Mouse (Mus musculus): ENCODE measurements around the gene Akap6.

Akap6 gene

DNA sequence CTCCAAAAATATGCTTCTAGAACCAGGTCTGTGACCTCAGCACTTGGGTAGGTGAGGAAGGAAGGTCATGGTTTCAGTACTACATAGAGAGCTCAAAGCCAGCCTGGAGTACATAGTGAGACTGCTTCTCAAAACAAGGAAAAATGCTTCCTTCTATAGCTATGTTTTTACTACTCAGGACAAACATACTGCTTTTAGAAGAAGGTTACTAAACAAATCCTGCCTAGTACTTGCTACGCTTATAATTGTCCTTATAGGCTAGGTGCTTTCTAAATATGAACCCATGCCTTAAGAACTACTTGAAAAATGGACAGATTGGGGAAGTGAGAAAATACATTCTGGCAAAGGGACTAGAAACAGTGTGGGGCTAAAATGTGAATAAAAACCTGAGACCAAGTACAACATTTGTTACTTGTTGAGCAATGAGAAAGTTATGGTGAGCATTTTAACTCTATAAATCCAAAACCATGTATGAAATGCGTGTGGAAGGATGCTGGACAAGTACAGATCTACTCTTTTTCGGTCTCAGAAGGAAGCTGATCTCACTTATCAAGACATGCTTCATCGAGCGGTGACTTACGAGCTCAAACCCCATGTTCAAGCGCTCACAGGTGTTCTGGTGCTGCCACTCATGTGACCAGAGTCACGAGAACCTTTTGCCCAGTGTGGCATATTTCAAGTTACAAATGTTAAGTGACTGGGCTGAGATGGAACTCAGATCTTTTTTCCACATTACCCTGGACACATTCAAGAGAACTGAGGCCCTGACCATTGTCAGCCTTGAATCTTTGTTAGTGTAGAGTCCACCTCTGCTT is 469.2 kb downstream of the Akap6 start:
- Histone ChIP-seq H3K4me3 (replicated peaks; ENCODE audit: low read length) (no peak overlapping the region), H3K27me3 (ENCODE audit: insufficient read depth, low read length) (no peaks in the 10 kb centered on the region), H3K36me3 (ENCODE audit: insufficient read depth, low read length) (no peaks in the 10 kb centered on the region), H3K4me1 (replicated peaks; ENCODE audit: low read depth, low read length) (no peaks in the 10 kb centered on the region), H3K9me3 (ENCODE audit: low read length) (no peaks in the 10 kb centered on the region; the same call in 1 of the 2 replicates)
- no peak for TF ChIP-seq CTCF (conservative IDR thresholded peaks at IDR 0.05; ENCODE audit: low read length)
- no peak for TF ChIP-seq NANOG (IDR thresholded peaks at IDR 0.05; ENCODE audit: borderline replicate concordance, low read length)
- no peak for TF ChIP-seq POU5F1 (IDR thresholded peaks at IDR 0.05; ENCODE audit: borderline replicate concordance, low read length)

DNA sequence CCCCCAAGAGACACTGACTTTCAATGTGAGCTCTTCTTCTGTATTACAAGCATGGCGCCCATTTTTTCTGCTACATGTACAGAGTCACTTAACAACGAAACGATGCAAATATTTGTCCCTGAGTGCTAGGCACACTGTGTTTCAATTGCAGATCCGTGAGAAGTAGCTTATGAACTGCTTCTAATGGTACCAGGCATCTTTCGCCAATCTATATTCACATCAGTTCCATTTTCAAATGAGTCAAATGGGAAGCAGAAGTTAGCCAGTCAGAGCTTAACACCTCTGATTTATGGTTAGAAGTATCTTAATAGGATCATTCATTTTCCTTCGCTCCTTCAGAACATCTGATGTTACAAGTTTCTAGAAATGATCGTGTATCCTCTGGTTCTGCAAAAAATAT is 492.3 kb downstream of the Akap6 start:
- TF ChIP-seq CTCF (conservative IDR thresholded peaks at IDR 0.05; ENCODE audit: low read length) (no peak), NANOG (IDR thresholded peaks at IDR 0.05; ENCODE audit: borderline replicate concordance, low read length) (no peak), POU5F1 (IDR thresholded peaks at IDR 0.05; ENCODE audit: borderline replicate concordance, low read length) (no peak)
- Histone ChIP-seq H3K36me3 (ENCODE audit: insufficient read depth, low read length) (no peaks in the 10 kb centered on the region), H3K27me3 (ENCODE audit: insufficient read depth, low read length) (no peaks in the 10 kb centered on the region), H3K4me3 (replicated peaks; ENCODE audit: low read length) (no peak overlapping the region), H3K9me3 (ENCODE audit: low read length) (no peaks in the 10 kb centered on the region), H3K4me1 (replicated peaks; ENCODE audit: low read depth, low read length) (no peaks in the 10 kb centered on the region)

DNA sequence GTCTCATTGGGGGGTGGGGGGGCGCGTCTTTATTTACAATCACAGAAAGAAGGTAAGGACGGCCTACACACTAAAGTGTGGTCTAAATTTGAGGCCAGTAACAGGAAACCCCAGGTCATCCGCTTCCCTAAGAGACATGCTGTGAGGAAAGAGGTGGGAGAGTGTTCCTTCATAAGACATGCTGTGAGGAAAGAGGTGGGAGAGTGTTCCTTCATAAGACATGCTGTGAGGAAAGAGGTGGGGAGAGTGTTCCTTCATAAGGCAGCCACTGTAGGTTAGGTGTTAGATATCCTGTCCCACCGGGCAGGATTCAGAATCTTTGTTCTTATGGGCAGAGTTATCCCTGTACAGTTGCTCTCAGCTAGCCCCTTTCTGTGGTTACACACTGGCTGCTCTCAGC is 494.5 kb downstream of the Akap6 start:
- Histone ChIP-seq H3K4me1 (replicated peaks; ENCODE audit: low read depth, low read length) (no peaks in the 10 kb centered on the region), H3K4me3 (replicated peaks; ENCODE audit: low read length) (no peak overlapping the region), H3K36me3 (ENCODE audit: insufficient read depth, low read length) (no peaks in the 10 kb centered on the region), H3K9me3 (ENCODE audit: low read length) (no peaks in the 10 kb centered on the region), H3K27me3 (ENCODE audit: insufficient read depth, low read length) (no peaks in the 10 kb centered on the region)
- no peak for TF ChIP-seq POU5F1 (IDR thresholded peaks at IDR 0.05; ENCODE audit: borderline replicate concordance, low read length)
- no peak for TF ChIP-seq CTCF (conservative IDR thresholded peaks at IDR 0.05; ENCODE audit: low read length)
- TF ChIP-seq NANOG (IDR thresholded peaks at IDR 0.05; ENCODE audit: borderline replicate concordance, low read length): no peak

Measured in E14TG2a.4 (cell line).